In the genomic region with DNA sequence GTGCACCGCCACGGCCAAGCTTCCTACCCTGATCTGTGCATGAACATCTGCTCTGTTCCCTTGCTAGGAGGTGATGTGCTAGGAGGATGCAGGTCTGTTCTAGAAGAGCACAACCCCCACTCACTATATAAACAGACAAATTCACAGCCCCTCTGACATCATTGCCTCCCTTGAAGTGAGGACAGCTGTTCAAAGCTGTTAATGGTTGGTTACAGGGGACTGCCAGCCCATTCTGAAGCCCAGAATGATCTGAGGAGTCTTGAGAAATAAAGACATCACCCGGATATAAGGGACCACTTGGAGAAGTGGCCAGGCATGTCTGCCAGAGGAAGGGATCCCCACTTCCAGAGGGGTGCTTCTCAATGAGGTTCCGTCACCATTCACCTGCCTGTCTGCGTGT, we compare ENCODE assay signal across 17 mouse cellular contexts. TPM values are rescaled to one million over a fixed set of nuclear protein-coding genes. Genes with fewer than 3 reads are reported as not detected.
DNase-seq lines count a peak whose midpoint lies in the region; ATAC-seq and TF ChIP-seq lines count a peak whose summit lies in the region.
"Had no signal": no experiment of that assay in that cellular context is flagged by ENCODE, and none has a peak within 500 bp of the region (broad histone marks: within the 10 kb centered on the region; RNA-seq: fewer than 3 reads in every experiment).

No protein-coding gene starts in this region.

- no peaks in the 10 kb centered on the region for H3K9me3 ChIP-seq in heart, embryonic 11.5 days (replicated peaks; ENCODE audit: control insufficient read depth, low read length)
- no peaks in the 10 kb centered on the region for H3K9me3 ChIP-seq in kidney, embryonic 16.5 days (ENCODE audit: low read length)
- H3K9me3 ChIP-seq in intestine, embryonic 16.5 days (ENCODE audit: control insufficient read depth, low read length) = no peaks in the 10 kb centered on the region
- H3K9me3 ChIP-seq: limb, embryonic 12.5 days; midbrain, embryonic 12.5 days had no signal

- peaks cover 51% of the 10 kb centered on the region for H3K4me1 ChIP-seq in heart, embryonic 11.5 days (ENCODE audit: control insufficient read depth, insufficient read depth, low read length)
- peaks cover 49% of the 10 kb centered on the region for H3K4me1 ChIP-seq in kidney, embryonic 16.5 days (ENCODE audit: insufficient read depth, low read length)
- H3K4me1 ChIP-seq in intestine, embryonic 16.5 days (ENCODE audit: control insufficient read depth, insufficient read depth, low read length) = peaks cover 51% of the 10 kb centered on the region

- no peak overlapping the region for H3K4me2 ChIP-seq in heart, embryonic 11.5 days
- H3K4me2 ChIP-seq in kidney, embryonic 16.5 days (replicated peaks; ENCODE audit: low read depth, low read length) = no peak overlapping the region
- H3K4me2 ChIP-seq in intestine, embryonic 16.5 days (ENCODE audit: low read depth, low read length) = no peak overlapping the region
- H3K4me2 ChIP-seq: limb, embryonic 12.5 days; midbrain, embryonic 12.5 days had no signal

- H3ac ChIP-seq in C2C12 (ENCODE audit: control insufficient read depth, insufficient read length, low read depth) = no peak overlapping the region

- H3K27me3 ChIP-seq in heart, embryonic 11.5 days (ENCODE audit: control insufficient read depth, insufficient read depth, low read length) = no peaks in the 10 kb centered on the region
- H3K27me3 ChIP-seq in kidney, embryonic 16.5 days (ENCODE audit: insufficient read depth, low read length) = no peaks in the 10 kb centered on the region
- H3K27me3 ChIP-seq in C2C12 (ENCODE audit: control insufficient read depth, insufficient read depth, insufficient read length) = no peaks in the 10 kb centered on the region
- H3K27me3 ChIP-seq in intestine, embryonic 16.5 days (replicated peaks; ENCODE audit: control insufficient read depth, insufficient read depth, low read length) = no peaks in the 10 kb centered on the region
- H3K27me3 ChIP-seq: limb, embryonic 12.5 days; midbrain, embryonic 12.5 days had no signal

- no peak for ATAC-seq in heart, embryonic 11.5 days (replicated peaks; ENCODE audit: insufficient number of reproducible peaks, low FRiP score, low TSS enrichment)
- no peak for ATAC-seq in kidney, embryonic 16.5 days (ENCODE audit: low FRiP score, low TSS enrichment)
- ATAC-seq in intestine, embryonic 16.5 days = 0 out of 2 replicates have a peak, but pooled peaks have one; percentile 20
- ATAC-seq: activated CD4-positive, CD25-positive, alpha-beta regulatory T cell, adult 4 months had no signal

- H3K36me3 ChIP-seq in heart, embryonic 11.5 days (ENCODE audit: control insufficient read depth, insufficient read depth, low read length) = no peaks in the 10 kb centered on the region; the same call in 1 of the 2 replicates
- H3K36me3 ChIP-seq in kidney, embryonic 16.5 days (ENCODE audit: insufficient read depth, low read length) = no peaks in the 10 kb centered on the region
- H3K36me3 ChIP-seq in C2C12 (ENCODE audit: control insufficient read depth, insufficient read depth) = peaks cover 3% of the 10 kb centered on the region
- H3K36me3 ChIP-seq in intestine, embryonic 16.5 days (ENCODE audit: control insufficient read depth, insufficient read depth, low read length) = 0 out of 2 replicates have a peak, but pooled peaks cover 5% of the 10 kb centered on the region
- H3K36me3 ChIP-seq: midbrain, embryonic 12.5 days had no signal

- WGBS in heart, embryonic 11.5 days (ENCODE audit: insufficient replicate concordance) = 66% methylated on average over 5 of the region's 5 CpGs
- WGBS in kidney, embryonic 16.5 days = 73% methylated on average over 5 of the region's 5 CpGs
- WGBS in intestine, embryonic 16.5 days = 63% methylated on average over 5 of the region's 5 CpGs

- no peaks in the 10 kb centered on the region for H3K79me3 ChIP-seq in C2C12 (ENCODE audit: low read depth)

- no peak for DNase-seq in heart, adult 8-10 months (ENCODE audit: low spot score)
- no peak for DNase-seq in kidney, postnatal 14 days
- no peak for DNase-seq in layer of hippocampus, adult 9-11 months
- DNase-seq in right cerebral cortex, postnatal 14 days = no peak
- DNase-seq: gastrocnemius, postnatal 25 days; lung, postnatal 14 days; right cerebral cortex, adult 18-20 months; spleen, adult 18-20 months had no signal

- H3K9ac ChIP-seq in heart, embryonic 11.5 days (ENCODE audit: low read depth, low read length) = no peak overlapping the region
- H3K9ac ChIP-seq in kidney, embryonic 16.5 days (replicated peaks; ENCODE audit: low read length) = no peak overlapping the region
- H3K9ac ChIP-seq in intestine, embryonic 16.5 days (ENCODE audit: low read depth, low read length) = no peak overlapping the region
- H3K9ac ChIP-seq: limb, embryonic 12.5 days; midbrain, embryonic 12.5 days had no signal

- peak overlapping the region; percentile 62; the same call in 1 of the 2 replicates for H3K27ac ChIP-seq in heart, embryonic 11.5 days (ENCODE audit: low read depth, low read length)
- H3K27ac ChIP-seq in kidney, embryonic 16.5 days (ENCODE audit: low read length) = peak overlapping the region; percentile 76
- H3K27ac ChIP-seq in intestine, embryonic 16.5 days (ENCODE audit: low read length) = peak overlapping the region; percentile 80
- H3K27ac ChIP-seq: left cerebral cortex, adult 2 months; limb, embryonic 12.5 days; midbrain, embryonic 12.5 days had no signal

- no peaks in the 10 kb centered on the region for H3K79me2 ChIP-seq in C2C12 (ENCODE audit: control insufficient read depth, insufficient read depth)

- no peak for TF ChIP-seq CTCF in C2C12 (IDR thresholded peaks at IDR 0.05; ENCODE audit: control insufficient read depth, insufficient read depth, insufficient read length)

- H3K4me3 ChIP-seq in heart, embryonic 11.5 days (ENCODE audit: low read depth, low read length) = no peak overlapping the region
- H3K4me3 ChIP-seq in kidney, embryonic 16.5 days (ENCODE audit: low read length) = no peak overlapping the region
- no peak overlapping the region for H3K4me3 ChIP-seq in C2C12 (ENCODE audit: insufficient read depth, poor library complexity, severe bottlenecking)
- no peak overlapping the region for H3K4me3 ChIP-seq in intestine, embryonic 16.5 days (ENCODE audit: low read length)
- H3K4me3 ChIP-seq: layer of hippocampus, adult 2 months; left cerebral cortex, adult 2 months; limb, embryonic 12.5 days; midbrain, embryonic 12.5 days had no signal

TF ChIP-seq in C2C12, 6 proteins besides CTCF, POLR2A, EP300 and RAD21:
- TF ChIP-seq MYOD1 (IDR thresholded peaks at IDR 0.05; ENCODE audit: control insufficient read depth, insufficient read length, low read depth) = peak; percentile 68
- no peak for TF ChIP-seq USF1 (IDR thresholded peaks at IDR 0.05; ENCODE audit: low read depth)

RNA-seq across cellular contexts. Expression of a gene that starts 48.9 kb away (rescaled TPM):
- 43.0 and 43.9 TPM in 2 replicates for polyA plus RNA-seq in heart, embryonic 11.5 days (2014; fragmentation: Nextera tagmentation; extraction: Ambion mirVana)
- 1 to 10 TPM; 7.9 to 9.1 (median 8.3) TPM for total RNA-seq in heart, adult 8-10 months (2022)
- 66.3 and 66.6 TPM in 2 replicates for polyA plus RNA-seq in kidney, embryonic 16.5 days (2015; fragmentation: Nextera tagmentation; extraction: Ambion mirVana)
- polyA plus RNA-seq in C2C12 (2012; fragmentation: generic; extraction: Trizol) = 55.6 TPM
- 40.0 and 49.4 TPM in 2 replicates for polyA plus RNA-seq in intestine, embryonic 16.5 days (2015; fragmentation: Nextera tagmentation; extraction: Ambion mirVana)
